Mouse (Mus musculus) neural tube, embryonic 11.5 days (tissue): Measurements from ENCODE around the gene Sox11. TPM values are rescaled to one million over a fixed set of nuclear protein-coding genes. Genes with fewer than 3 reads are reported as not detected.

ENCODE experiments used
- ATAC-seq: fragments of 200-750 bp; cut with Nextera tagmentation; 2 replicates; pipeline ENCODE4 v1.8.0; 2017; ENCODE audit warnings: moderate number of reproducible peaks, mild to moderate bottlenecking, moderate TSS enrichment, moderate library complexity; ENCODE audit not compliant: insufficient read depth, low FRiP score, low TSS enrichment
- DNase-seq: peaks from one replicate; pipeline ENCODE4 v3.0.0-alpha.2; 2015; ENCODE audit warnings: low spot score
- H3K27ac ChIP-seq: fragments of 300-500 bp; sonication (generic); 2 replicates; pipeline ENCODE4 v1.5.1; 2014; ENCODE audit warnings: low read depth, mild to moderate bottlenecking, low read length
- H3K27me3 ChIP-seq: fragments of 300-500 bp; sonication (generic); 2 replicates; pipeline ENCODE4 v1.6.1; 2014; ENCODE audit warnings: mild to moderate bottlenecking, low read length, mixed read lengths; ENCODE audit not compliant: control insufficient read depth, insufficient read depth
- H3K36me3 ChIP-seq: fragments of 300-500 bp; sonication (generic); 2 replicates; pipeline ENCODE4 v1.6.1; 2014; ENCODE audit warnings: mild to moderate bottlenecking, low read length, moderate library complexity, mixed read lengths; ENCODE audit not compliant: control insufficient read depth, insufficient read depth
- H3K4me1 ChIP-seq: fragments of 300-500 bp; sonication (generic); 2 replicates; pipeline ENCODE4 v1.6.1; 2014; ENCODE audit warnings: low read length, mixed read lengths; ENCODE audit not compliant: control insufficient read depth, insufficient read depth
- H3K4me2 ChIP-seq: fragments of 300-500 bp; sonication (generic); 2 replicates; pipeline ENCODE4 v1.6.1; 2014; ENCODE audit warnings: low read depth, mild to moderate bottlenecking, moderate library complexity
- H3K4me3 ChIP-seq: fragments of 300-500 bp; sonication (generic); 2 replicates; pipeline ENCODE4 v1.5.1; 2014; ENCODE audit warnings: low read depth, low read length
- H3K9ac ChIP-seq: fragments of 300-500 bp; sonication (generic); 2 replicates; pipeline ENCODE4 v1.6.1; 2014; ENCODE audit warnings: mild to moderate bottlenecking, low read length
- H3K9me3 ChIP-seq: fragments of 300-500 bp; sonication (generic); 2 replicates; pipeline ENCODE4 v1.6.1; 2016; ENCODE audit warnings: low read length; ENCODE audit not compliant: control insufficient read depth
- WGBS: fragments of 180-500 bp; shearing (Covaris S2); extraction: QIAGEN DNeasy Blood & Tissue Kit; methylation state at CpG from one replicate; pipeline ENCODE4 v1.1.7; 2014; 5-methylcytosine and 5-hydroxymethylcytosine counted together
- polyA plus RNA-seq: library from polyadenylated mRNA; unstranded; fragments of >200 nt; fragmentation: Nextera tagmentation; extraction: Ambion mirVana; gene quantifications from 2 replicates; pipeline ENCODE4 v1.2.1, GENCODE M21; 2014

Gene Sox11
- polyA plus RNA-seq, 1 experiment from 2014 or later, result 601 TPM

DNA sequence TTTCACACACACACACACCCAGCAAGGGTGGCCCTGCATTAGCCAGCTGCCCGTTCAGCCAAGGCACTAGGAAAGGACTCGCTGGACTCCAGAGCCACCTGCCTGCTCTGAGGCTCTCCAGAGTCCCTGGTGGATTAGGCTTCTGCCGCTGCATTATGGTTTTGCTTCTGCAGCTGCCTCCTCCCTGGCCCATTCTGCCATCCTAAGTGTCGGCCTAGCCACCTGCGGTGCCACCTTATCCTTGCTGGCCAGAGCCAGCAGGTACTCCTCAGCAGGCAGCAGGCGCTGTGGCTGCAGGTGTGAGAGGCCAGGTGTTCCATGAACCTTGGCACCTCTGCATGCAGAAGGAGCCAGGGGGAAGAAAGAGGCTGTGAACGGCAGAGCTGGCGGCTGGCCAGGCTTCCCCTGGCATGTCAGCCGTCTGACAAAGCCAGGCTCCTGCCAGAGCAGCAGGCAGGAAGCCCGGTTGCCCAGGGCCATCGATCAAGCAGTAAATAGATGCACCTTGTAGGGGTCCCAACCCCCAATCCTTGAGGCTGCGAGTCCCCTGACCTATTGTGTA lies 14.8 kb upstream of the Sox11 start:
- ATAC-seq (peak; percentile 58), DNase-seq (peak; percentile 45)
- Histone ChIP-seq H3K4me2 (no peak overlapping the region), H3K4me1 (peaks cover 10% of the 10 kb centered on the region), H3K9me3 (no peaks in the 10 kb centered on the region), H3K27me3 (no peaks in the 10 kb centered on the region), H3K4me3 (no peak overlapping the region), H3K9ac (no peak overlapping the region), H3K36me3 (no peaks in the 10 kb centered on the region), H3K27ac (peak overlapping the region; percentile 72)
- WGBS, result 23% methylated on average over 12 of the region's 12 CpGs

DNA sequence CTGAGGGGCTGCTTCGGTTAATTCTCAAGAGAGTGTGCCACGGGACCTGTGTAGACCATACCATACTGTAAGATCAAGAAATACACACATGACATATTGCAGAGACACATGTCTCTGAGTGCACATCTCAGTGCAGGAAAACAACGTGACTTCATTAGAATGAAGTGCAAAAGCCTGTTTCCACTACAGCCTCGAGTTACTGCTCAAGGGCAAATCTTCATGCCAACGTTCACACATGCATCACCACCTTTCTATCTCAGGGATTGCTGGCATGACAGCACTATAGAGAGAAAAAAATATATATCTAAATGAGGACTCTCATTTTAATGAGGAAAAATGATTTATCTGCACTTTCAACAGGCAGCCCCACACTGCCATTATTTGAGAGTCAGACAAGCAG lies 14.2 kb upstream of the Sox11 start:
- Histone ChIP-seq H3K27me3 (no peaks in the 10 kb centered on the region), H3K4me3 (no peak overlapping the region), H3K4me1 (peaks cover 10% of the 10 kb centered on the region), H3K4me2 (no peak overlapping the region), H3K9ac (no peak overlapping the region), H3K36me3 (no peaks in the 10 kb centered on the region), H3K9me3 (no peaks in the 10 kb centered on the region), H3K27ac (peak overlapping the region; percentile 72; the same call in 1 of the 2 replicates)
- ATAC-seq (no peak), DNase-seq (no peak)
- WGBS, result 79% methylated on average over 5 of the region's 5 CpGs

DNA sequence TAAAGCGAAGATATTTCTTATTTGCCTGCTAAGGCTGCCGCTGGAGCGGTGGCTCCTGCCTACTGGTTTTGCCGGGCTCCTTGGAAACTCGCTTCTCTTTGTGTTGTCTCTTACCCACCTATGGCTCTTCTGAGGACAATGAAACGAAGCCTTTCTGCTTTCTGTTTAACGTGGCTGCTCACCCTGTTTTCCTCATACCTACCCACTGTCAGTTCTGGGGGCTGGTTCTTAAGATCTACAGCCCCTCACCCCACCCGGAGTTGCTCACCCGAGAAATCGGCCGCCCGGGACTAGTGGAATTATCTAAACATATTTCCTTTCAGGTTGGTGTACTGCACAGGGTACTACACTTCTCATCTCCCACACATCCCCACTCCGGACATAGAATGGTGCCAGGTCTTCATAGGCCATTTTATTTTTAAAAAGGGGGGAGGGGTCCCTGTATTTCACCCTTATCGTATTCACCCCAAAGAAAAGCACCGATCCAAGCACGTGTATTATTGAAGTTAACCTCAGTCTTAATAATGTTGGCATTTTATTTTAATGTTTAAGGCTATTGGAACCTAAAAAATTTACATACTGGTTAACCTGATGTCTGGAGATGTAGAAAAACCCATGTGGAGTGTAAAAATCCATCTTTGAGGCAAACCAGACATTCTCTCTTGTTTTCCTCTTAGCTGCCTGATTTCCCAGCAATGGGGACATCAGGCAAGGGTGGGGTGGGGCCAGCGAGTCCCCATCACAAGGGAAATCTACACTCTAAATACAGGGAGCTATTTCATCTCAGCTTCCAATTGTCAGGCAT lies 1.4 kb upstream of the Sox11 start:
- peak overlapping the region; percentile 100 for H3K27ac ChIP-seq
- H3K4me3 ChIP-seq, result peak overlapping the region; percentile 99
- H3K4me2 ChIP-seq, result peak overlapping the region; percentile 50
- no peaks in the 10 kb centered on the region for H3K9me3 ChIP-seq
- DNase-seq, result no peak
- no peaks in the 10 kb centered on the region for H3K4me1 ChIP-seq
- WGBS, result 5% methylated on average over 17 of the region's 17 CpGs
- no peaks in the 10 kb centered on the region for H3K36me3 ChIP-seq
- H3K27me3 ChIP-seq, result no peaks in the 10 kb centered on the region
- ATAC-seq, result 0 out of 2 replicates have a peak, but pooled peaks have one; percentile 5
- H3K9ac ChIP-seq, result peak overlapping the region; percentile 77

DNA sequence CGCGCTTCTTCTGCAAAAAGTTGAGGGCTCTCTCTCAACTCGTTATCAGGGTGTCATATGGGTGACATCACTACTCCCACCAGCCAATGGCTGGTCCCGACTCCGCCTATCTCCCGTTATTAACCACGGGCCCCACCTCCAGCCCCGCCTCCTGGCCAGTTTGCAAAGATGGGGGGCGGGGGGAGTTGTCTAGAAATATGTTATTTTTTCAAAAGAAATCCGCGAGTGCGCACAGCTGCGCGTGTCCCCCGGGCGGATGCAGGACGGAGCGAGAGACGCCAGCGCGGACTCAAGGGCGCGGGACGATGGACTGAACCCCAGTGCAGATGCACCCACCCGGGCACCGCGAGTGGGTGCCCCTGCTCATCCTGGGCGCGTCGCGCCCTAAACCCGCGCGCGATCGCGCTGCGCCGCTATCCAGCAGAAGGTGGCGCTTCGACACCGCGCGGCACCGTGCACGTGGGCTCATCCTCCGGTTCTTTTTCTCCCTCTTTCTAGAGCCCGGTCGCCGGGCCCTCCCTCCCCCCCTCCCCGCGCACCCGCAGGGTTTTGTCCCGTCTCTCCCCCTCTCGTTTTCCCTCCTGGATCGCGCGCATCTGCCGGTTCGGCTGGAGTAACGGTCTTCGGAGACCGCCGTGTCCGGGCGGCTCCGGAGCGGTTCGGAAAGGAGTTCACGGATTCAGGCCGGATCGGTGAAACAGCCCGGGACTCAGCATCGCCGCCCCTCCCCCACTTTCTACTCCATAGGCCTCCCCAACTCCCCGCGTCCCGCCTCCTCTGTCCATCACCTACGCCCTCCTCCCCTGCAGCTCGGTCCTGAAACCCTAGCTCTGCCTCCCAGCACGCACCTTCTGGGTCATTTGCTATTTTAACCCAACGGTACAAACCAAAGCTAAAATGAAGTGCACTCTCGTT lies 574 bp upstream of the Sox11 start:
- Histone ChIP-seq H3K27ac (peak overlapping the region; percentile 100), H3K9me3 (no peaks in the 10 kb centered on the region), H3K4me3 (peak overlapping the region; percentile 99), H3K4me2 (peak overlapping the region; percentile 50), H3K4me1 (no peaks in the 10 kb centered on the region), H3K27me3 (no peaks in the 10 kb centered on the region), H3K36me3 (no peaks in the 10 kb centered on the region), H3K9ac (peak overlapping the region; percentile 100)
- DNase-seq (peak; percentile 97), ATAC-seq (peak; percentile 93)
- WGBS, result under 1% methylated on average over 77 of the region's 83 CpGs

DNA sequence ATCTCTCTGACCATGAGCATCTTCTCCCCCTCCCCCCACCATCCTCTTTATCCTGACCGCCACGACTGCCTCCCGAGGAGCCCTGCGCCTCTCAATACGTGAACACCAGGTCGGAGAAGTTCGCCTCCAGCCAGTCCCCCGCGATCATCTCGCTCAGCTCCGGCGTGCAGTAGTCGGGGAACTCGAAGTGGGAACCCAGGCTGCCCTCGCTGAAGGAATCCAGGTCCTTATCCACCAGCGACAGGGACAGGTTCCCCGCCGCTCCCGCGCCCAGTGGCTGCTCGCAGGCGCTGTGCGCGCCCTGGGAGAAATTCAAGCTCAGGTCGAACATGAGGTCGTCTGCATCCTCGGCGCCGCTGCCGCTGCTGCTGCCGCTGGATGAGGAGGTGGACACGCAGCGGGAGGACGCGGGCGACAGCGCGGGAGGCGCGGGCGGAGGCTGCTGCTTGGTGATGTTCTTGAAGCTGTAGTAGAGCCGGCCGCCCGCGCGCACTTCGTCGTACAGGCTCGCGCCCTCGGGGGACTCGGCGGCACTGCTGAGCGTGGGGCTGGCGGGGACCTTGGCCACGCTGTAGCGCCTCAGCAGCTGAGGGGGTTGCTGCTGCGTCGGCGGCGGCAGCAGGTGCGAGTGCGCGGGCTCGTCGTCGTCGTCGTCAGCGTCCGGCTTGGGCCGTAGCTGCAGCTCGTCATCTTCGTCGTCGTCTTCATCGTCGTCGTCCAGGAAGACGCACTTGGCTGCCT lies 1.1 kb downstream of the Sox11 start:
- Histone ChIP-seq H3K4me1 (peaks cover 4% of the 10 kb centered on the region; the same call in 1 of the 2 replicates), H3K4me2 (peak overlapping the region; percentile 50), H3K36me3 (no peaks in the 10 kb centered on the region), H3K9me3 (no peaks in the 10 kb centered on the region), H3K27ac (peak overlapping the region; percentile 100), H3K4me3 (peak overlapping the region; percentile 99), H3K9ac (peak overlapping the region; percentile 100), H3K27me3 (no peaks in the 10 kb centered on the region)
- DNase-seq (peak; percentile 71), ATAC-seq (no peak)
- WGBS, result under 1% methylated on average over 78 of the region's 80 CpGs

DNA sequence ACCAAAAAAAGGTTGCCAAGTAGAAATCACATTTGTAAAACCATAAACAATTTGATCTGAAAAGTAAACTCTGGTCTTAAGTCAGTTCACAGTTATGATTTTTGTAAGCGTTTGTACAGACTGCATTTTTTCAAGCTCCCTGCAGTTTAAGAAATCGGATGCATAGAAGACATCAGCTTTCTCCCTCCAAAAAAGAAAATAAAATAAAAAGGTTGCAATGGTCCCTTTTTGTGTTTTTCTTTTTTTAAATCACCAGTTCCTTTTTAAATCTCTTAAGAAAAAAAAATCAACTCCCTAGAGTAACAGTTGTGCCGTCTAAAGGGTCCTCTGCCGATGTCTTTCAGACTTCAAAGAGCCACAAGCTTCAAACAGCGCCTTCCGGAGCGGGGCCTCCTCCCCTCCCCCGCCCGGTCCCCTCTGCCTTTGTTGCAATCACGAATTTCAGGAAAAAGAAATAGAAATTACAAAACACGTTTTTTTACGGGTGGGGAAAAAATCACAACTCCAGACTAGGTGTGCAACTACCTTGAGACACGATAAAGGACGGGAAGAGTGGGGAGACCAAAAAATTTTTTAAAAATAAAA lies 1.8 kb downstream of the Sox11 start:
- Histone ChIP-seq H3K27me3 (no peaks in the 10 kb centered on the region), H3K4me2 (peak overlapping the region; percentile 33; the same call in 1 of the 2 replicates), H3K36me3 (no peaks in the 10 kb centered on the region), H3K27ac (peak overlapping the region; percentile 100), H3K4me3 (peak overlapping the region; percentile 99), H3K9me3 (no peaks in the 10 kb centered on the region), H3K4me1 (peaks cover 6% of the 10 kb centered on the region; the same call in 1 of the 2 replicates), H3K9ac (peak overlapping the region; percentile 100)
- ATAC-seq, result no peak
- peak; percentile 69 for DNase-seq
- under 1% methylated on average over 14 of the region's 14 CpGs for WGBS

DNA sequence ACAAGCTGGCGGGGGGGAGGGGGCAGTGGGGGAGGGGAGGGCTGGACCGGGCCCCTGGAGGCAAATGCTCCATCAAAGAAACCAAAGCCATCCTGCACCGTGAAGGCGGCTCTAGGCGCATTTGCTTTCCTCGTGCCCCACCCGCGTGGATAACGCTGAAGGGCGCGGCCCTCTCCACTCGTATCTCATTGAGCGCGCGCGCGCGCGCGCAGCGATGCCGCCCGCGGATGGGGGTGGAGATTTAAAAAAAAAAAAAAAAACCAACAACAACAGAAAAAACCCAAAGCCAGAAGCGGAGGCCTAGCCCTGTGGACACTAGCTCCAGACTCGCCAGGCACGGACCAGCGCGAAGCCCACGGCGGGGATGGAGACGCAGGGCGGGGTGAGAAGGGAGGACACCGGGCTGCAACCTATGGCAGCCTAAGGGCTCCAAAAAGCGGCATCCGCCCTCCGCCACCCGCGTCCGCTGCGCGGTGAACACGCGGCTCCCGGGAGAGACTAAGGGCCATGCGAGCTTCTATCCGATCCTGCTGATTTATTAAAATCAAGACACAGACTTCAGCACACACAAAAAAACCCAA lies 3.1 kb downstream of the Sox11 start:
- Histone ChIP-seq H3K27me3 (no peaks in the 10 kb centered on the region), H3K4me3 (peak overlapping the region; percentile 99), H3K9ac (peak overlapping the region; percentile 99), H3K9me3 (no peaks in the 10 kb centered on the region), H3K36me3 (peaks cover 2% of the 10 kb centered on the region; the same call in 1 of the 2 replicates), H3K4me1 (peaks cover 6% of the 10 kb centered on the region; the same call in 1 of the 2 replicates), H3K4me2 (peak overlapping the region; percentile 46), H3K27ac (peak overlapping the region; percentile 93)
- DNase-seq (peak; percentile 69), ATAC-seq (no peak)
- under 1% methylated on average over 47 of the region's 47 CpGs for WGBS
